Mouse (Mus musculus) embryonic fibroblast, embryonic 13.5 days (primary cell): ENCODE results near the gene Stox2.

Experiments used
- CTCF ChIP-seq: IDR thresholded peaks from 2 replicates; pipeline ENCODE4 v1.5.1; 2011; ENCODE audit warnings: mild to moderate bottlenecking, control low read depth, low read length, moderate library complexity, borderline replicate concordance; ENCODE audit not compliant: insufficient read depth
- POLR2A ChIP-seq: IDR thresholded peaks from 2 replicates; pipeline ENCODE4 v1.6.1; 2011; ENCODE audit warnings: low read depth, mild to moderate bottlenecking, control low read depth, low read length, moderate library complexity

GRCm38 (mm10) chr8:47244202-47244601 lies 202.0 kb downstream of the Stox2 start:
- TF ChIP-seq CTCF = no peak
- TF ChIP-seq POLR2A = no peak
